Mouse (Mus musculus): ENCODE measurements at regions not wholly inside any gene's neighbourhood (a gene's known extent, or its start where the extent isn't known, plus 50 kb on each side); places are given as distances from the start of the nearest gene placed in this dataset.
A peak's percentile ranks its signal among the peaks of the same experiment; 100 is the strongest.

DNA sequence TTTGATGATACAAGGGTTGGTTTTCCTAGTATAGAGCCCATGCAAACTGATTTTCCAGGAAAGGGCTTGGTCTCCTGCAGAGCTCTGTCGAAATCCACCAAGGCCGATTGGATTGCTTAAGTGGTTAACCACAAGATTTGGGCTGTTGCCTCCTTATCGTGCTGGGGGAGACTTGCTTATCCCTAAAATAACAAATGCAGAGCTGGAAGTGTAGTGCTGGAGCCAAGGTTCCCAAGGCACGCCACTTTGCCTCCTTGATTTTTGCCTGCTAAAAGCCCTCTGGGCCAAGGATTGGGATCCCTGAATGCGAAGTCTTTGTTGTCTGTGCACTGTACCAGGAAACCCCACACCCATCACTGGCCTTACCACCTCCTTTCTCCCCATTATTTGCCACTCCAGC is 52.8 kb upstream of the Tmem178 start:
- intact Hi-C loops (cut with DNase I) = no loop called here
- peak; percentile 39 to 40 for DNase-seq

- intact Hi-C loops (cut with DNase I) = no loop called here
- no peak for DNase-seq
Measured at GRCm38 (mm10) chr17:80889095-80889494, 55.3 kb upstream of the Tmem178 start.

DNA sequence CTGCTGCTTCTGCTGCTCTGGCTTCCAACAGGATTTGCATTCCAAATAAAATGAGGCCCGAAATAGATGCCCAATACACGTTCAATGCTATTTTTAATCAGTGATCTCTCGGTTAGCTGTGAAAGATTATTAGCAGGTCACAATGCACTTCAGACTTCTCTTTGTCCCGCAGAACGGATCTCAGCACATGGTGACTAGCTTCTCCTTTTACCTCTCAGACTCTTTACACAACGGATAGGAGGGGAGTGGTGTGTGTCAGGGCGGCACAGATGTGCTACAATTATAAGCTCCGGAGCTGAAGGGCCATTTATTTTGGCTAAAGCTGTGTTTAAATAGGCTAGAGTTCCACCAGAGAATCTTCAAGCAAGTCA is 56.7 kb upstream of the Tmem178 start:
- DNase-seq = peak in 1 of 2 experiments; percentile 11
- intact Hi-C loops (cut with DNase I) = no loop called here

DNA sequence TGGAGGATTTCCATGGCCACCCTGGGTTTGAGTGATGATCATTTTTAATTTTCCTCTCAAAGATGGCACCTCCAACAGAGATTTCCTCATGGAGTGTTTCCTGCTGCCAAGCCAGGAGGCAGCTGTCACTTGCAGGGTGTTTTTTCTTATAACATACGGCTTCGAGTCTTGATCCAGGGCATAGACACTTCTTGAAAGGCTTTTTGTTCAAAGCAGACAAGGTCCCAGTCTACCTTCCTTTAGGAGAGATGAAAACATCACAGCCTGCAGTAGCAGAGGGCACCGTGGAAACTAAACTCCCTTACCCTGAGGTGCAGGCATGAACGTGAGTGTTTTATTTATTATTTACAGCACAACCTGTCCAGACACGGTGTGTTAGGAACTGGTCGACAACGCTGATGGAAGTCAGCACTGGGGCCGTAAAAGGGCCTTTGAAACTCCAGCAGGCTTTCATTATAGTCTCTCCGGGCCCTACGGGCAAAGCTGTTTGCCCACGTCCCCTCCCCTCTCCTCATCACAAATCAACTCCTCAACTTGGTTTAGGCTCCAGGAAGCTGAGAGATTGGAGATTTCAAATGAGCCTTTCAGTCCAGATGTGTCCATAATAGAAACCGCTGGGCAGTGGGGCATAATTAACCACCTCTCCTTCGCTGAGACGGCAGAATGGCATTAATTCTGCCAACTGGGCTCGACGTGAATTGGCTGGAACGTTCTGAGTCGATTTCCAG is 57.2 kb upstream of the Tmem178 start:
- peak in 1 of 2 experiments; percentile 21 for DNase-seq
- intact Hi-C loops (cut with DNase I) = no loop called here

DNA sequence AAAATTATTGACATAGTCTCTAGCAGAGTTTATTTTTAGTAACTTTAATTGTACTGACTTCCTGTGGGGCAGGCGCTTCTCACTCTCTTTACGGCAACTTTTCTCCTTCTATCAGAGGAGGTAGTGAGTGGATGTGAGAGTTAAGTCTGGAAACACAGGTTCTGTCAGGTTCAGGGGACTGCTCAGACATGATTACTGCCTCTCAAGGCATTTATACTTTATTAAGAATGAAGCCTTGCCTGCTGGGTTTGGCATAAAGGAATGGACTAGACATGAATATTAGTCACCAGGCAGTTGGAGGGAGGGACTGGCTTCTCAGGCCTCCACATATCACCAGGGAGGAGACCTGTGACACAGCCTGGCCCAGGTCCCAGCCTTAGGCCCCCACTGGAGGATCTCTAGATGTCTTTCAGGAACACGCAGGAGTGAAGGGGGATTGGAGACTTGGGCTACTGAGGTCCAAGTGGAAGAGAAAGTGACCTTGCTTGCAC is 58.2 kb upstream of the Tmem178 start:
- DNase-seq = no peak
- intact Hi-C loops (cut with DNase I) = no loop called here

- no peak for DNase-seq
- intact Hi-C loops (cut with DNase I) = no loop called here
Measured at GRCm38 (mm10) chr17:80885706-80886105, 58.7 kb upstream of the Tmem178 start.

DNA sequence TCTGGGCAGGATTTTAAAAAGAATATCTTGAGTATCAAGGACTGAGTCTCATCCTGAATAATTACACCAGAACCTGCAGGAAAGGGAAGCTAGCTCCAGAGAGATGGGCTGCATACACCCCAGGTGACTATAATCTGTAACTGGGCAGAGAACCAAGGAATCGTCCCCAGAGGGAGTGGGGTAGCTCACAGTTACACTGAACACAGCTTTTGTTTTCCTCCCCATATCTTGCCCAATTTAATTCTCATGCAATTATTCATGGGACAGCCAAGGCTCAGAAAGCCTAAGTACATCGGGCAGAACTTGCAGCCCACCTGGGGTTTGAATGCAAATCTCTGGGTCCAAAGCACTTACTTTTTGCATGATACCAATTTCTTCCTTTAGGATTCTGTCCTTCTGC is 59.5 kb upstream of the Tmem178 start:
- DNase-seq = no peak
- intact Hi-C loops (cut with DNase I) = no loop called here

DNA sequence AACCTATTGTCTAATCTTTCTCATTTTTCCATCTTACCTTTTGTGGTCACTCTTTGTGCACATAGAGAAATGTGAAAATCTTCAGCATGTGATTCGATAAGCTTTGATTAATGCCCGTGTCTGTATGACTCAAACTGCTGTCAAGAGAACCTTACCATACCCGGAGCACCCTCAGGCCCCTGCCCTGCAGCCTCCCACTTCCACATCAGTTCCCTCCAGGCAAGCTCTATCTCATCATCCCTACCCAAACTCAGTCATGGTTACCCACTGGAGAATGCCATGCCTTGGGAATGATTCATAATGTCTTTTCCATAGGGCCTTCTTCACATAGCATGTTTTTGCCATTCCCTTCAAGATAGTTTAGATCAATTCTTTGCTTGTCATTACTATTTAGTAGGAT is 62.0 kb upstream of the Tmem178 start:
- intact Hi-C loops (cut with DNase I) = no loop called here
- DNase-seq = no peak

GRCm38 (mm10) chr17:80880325-80880724 is 64.1 kb upstream of the Tmem178 start:
- intact Hi-C loops (cut with DNase I) = no loop called here

DNA sequence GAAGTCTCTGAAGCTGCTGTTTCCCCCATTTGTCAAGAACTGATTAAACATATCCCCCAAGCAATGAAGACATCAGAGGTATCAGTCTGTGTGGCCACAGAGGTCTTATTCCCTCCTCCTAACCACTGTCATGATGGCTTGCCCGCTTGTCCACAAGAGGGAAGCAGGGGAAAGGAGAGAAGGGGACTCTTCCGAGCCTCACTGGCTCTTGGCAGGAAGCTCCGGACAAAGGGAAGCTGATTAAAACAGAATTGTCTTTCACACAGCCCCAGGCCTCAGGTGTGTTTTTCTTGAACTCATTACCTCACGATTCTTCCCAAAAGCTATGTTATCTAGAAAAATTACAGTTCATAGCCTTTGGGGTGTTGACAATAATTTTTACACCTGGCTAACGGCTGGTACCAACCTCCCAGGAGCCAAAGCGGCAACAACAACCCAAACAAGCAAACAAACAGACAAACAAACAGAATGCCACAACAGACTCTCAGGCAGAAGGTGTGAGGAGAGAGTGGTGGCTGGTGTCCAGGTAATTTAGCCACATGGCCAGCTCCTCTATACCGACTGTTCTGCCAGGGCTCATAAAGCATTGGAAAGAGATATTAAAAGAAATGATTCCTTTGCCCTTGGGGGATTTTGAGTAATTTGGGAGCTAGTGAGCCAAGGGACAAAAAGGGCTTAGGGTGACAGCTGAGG is 68.9 kb upstream of the Tmem178 start:
- peak; percentile 47 to 61 for DNase-seq
- intact Hi-C loops (cut with DNase I) = loop anchor here (2.0 to 10.0 kb wide), 2 partner anchors 107 to 139 kb away; no protein-coding TSS in a partner anchor

More at GRCm38 (mm10) chr17:80880325-80880724, 64.1 kb upstream of the Tmem178 start:
- no peak for DNase-seq

- intact Hi-C loops (cut with DNase I) = loop anchor here (10.0 kb wide), 1 partner anchor 144 kb away; no protein-coding TSS in a partner anchor
- DNase-seq = no peak
Measured at GRCm38 (mm10) chr17:80870965-80871364, 73.5 kb upstream of the Tmem178 start.

GRCm38 (mm10) chr17:80862338-80862737 is 82.1 kb upstream of the Tmem178 start:
- DNase-seq = no peak
- intact Hi-C loops (cut with DNase I) = no loop called here

- DNase-seq = peak; percentile 26 to 43
- intact Hi-C loops (cut with DNase I) = no loop called here
Measured at GRCm38 (mm10) chr17:80846996-80847810, 97.2 kb upstream of the Tmem178 start.

GRCm38 (mm10) chr17:80845349-80845748 is 99.1 kb upstream of the Tmem178 start:
- intact Hi-C loops (cut with DNase I) = no loop called here

DNA sequence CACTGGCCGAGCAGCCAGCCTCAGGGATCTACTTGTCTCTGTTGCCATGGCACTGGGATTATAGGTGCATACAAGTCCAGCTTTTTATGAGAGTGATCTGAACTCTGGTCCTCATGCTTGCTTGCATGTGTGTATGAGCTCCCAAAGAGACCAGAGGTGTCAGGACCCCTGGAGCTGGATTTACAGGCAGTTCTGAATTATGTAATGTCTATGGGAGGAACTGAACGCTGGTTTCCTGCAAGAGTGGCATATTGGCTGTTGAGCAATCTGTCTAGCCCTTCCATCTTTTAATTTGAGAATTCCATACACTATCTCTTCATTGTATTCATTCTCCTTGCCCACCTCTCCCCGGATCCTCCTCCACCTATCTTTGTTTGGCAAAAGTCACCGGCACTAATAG is 102.5 kb upstream of the Tmem178 start:
- intact Hi-C loops (cut with DNase I) = no loop called here
- no peak for DNase-seq

More at GRCm38 (mm10) chr17:80845349-80845748, 99.1 kb upstream of the Tmem178 start:
- no peak for DNase-seq

- intact Hi-C loops (cut with DNase I) = no loop called here
- DNase-seq = no peak
Measured at GRCm38 (mm10) chr17:80840896-80841295, 103.5 kb upstream of the Tmem178 start.

DNA sequence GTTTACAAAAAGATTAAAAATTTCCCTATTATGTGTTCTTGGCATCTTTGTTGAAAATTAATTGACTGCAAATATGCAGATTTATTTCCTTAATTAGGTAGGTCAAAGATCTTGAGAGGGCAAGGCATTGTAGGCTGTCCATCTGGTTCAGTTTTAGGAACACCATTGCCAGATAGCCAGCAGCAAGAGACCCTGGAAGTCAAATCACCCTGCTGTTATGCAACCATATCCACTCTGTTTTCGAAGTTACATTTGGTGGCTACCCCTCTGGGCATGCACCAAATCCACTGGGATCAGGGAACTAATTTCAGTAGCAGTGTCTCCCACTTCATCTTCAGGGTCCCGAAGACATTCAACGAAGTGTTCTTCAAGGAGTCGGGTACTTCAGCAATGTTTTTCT is 104.0 kb upstream of the Tmem178 start:
- no peak for DNase-seq
- intact Hi-C loops (cut with DNase I) = no loop called here

DNA sequence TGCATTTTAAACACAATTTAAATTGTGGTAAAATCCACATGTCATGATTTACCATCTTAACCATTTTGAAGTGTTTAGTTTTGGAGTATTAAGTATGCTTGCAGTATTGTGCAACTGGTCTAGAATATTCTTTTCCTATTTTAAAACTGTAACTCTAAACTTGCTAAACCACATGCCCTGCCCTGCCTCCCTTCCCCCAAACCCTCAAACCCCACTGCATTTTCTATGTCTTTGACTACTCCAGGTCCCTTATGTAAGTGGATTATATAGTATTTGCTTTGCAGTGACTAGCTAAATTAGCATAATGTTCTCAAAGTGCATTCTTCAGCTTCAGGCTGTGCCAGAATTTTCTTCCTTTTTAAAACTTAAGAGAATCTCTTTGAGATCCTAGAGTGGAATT is 106.4 kb upstream of the Map4k3 start:
- intact Hi-C loops (cut with DNase I) = no loop called here
- DNase-seq = no peak

- intact Hi-C loops (cut with DNase I) = no loop called here
- no peak for DNase-seq
Measured at GRCm38 (mm10) chr17:80834176-80834517, 105.9 kb upstream of the Map4k3 start.

DNA sequence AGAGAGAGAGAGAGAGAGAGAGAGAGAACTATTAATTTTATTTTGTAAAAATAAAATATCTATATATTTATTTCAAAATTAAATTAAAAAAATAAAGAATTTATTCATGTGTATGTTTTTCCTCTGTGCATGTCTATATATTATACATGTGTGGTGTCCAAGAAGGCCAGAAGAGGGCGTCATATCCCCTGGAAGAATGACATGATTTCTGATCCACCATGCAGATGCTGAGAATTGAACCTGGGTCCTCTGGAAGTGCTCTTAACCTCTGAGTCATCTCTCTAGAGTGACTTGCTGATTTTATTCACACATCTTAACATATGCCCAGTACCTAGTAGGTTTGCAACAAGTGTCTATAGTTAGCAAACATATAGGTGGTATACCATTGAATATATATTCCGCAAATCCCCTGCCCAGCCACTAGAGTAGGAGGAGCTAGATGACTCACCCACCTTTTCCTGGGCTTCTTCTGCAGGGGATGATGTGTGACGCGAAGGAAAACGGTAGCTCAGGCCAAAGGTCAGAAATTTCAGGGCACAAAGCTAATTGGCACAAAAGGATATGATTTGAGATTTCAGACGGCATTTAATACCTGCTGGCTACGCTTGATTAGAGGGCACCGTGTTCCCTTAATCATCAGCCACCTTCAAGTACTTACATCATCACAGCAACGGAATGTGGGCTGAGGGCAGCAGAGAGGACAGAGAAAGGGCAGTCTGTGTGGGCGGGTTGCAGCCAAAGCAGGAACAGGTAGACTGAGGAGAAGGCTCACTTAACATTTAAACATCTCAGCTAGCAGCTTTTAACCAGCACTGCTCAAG is 105.3 kb upstream of the Map4k3 start:
- no peak for DNase-seq
- intact Hi-C loops (cut with DNase I) = no loop called here

Data from heart, postnatal 14 days (tissue).